Mouse (Mus musculus): Measurements from ENCODE around the gene Dnah2. TPM values are rescaled to one million over a fixed set of nuclear protein-coding genes. Genes with fewer than 3 reads are reported as not detected.

Dnah2 gene
- polyA plus RNA-seq, 1 experiment from 2014 or later = 2.4 TPM

GRCm38 (mm10) chr11:69416509-69416908 lies 132.4 kb downstream of the Dnah2 start:
- 1% methylated on average over 4 of the region's 4 CpGs for WGBS
- Histone ChIP-seq H3K4me1 (peaks cover 65% of the 10 kb centered on the region), H3K9me3 (no peaks in the 10 kb centered on the region), H3K4me2 (replicated peaks) (peak overlapping the region; percentile 98), H3K9ac (no peak overlapping the region), H3K27ac (peak overlapping the region; percentile 99), H3K36me3 (peaks cover 8% of the 10 kb centered on the region), H3K27me3 (peaks cover 11% of the 10 kb centered on the region), H3K4me3 (peak overlapping the region; percentile 84)
- ATAC-seq (ENCODE audit: insufficient number of reproducible peaks, insufficient read depth, low FRiP score, low TSS enrichment) = no peak

- Histone ChIP-seq H3K27me3 (peaks cover 4% of the 10 kb centered on the region), H3K9ac (peak overlapping the region; percentile 98), H3K4me2 (replicated peaks) (peak overlapping the region; percentile 98), H3K36me3 (peaks cover 8% of the 10 kb centered on the region), H3K4me1 (peaks cover 60% of the 10 kb centered on the region), H3K4me3 (peak overlapping the region; percentile 84), H3K9me3 (no peaks in the 10 kb centered on the region), H3K27ac (peak overlapping the region; percentile 99)
- no peak for ATAC-seq (ENCODE audit: insufficient number of reproducible peaks, insufficient read depth, low FRiP score, low TSS enrichment)
- WGBS = 0% methylated on average over 18 of the region's 25 CpGs
Measured at GRCm38 (mm10) chr11:69415668-69416451, 133.1 kb downstream of the Dnah2 start.

DNA sequence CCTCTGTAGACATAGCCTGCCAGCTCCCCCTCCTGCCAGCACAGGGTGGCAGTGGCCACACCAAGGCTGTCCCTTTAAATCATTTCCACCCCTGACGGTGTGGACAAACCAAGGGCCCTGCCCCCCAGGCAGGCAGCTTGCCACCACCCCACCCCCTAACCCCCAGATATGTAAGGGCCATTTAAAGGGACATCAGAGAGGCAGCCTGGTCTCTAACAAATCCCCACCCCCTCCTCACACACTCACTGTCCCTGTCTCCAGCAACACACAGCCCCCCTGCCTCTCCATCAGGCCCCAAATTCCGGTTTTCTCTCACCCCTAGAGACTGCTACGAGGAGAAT lies 133.6 kb downstream of the Dnah2 start:
- Histone ChIP-seq H3K27me3 (no peaks in the 10 kb centered on the region), H3K4me1 (peaks cover 57% of the 10 kb centered on the region), H3K27ac (peak overlapping the region; percentile 99), H3K9me3 (no peaks in the 10 kb centered on the region), H3K4me2 (replicated peaks) (peak overlapping the region; percentile 98), H3K9ac (peak overlapping the region; percentile 98), H3K36me3 (peaks cover 8% of the 10 kb centered on the region), H3K4me3 (peak overlapping the region; percentile 84)
- WGBS = 0% methylated on average over 3 of the region's 3 CpGs
- no peak for ATAC-seq (ENCODE audit: insufficient number of reproducible peaks, insufficient read depth, low FRiP score, low TSS enrichment)

DNA sequence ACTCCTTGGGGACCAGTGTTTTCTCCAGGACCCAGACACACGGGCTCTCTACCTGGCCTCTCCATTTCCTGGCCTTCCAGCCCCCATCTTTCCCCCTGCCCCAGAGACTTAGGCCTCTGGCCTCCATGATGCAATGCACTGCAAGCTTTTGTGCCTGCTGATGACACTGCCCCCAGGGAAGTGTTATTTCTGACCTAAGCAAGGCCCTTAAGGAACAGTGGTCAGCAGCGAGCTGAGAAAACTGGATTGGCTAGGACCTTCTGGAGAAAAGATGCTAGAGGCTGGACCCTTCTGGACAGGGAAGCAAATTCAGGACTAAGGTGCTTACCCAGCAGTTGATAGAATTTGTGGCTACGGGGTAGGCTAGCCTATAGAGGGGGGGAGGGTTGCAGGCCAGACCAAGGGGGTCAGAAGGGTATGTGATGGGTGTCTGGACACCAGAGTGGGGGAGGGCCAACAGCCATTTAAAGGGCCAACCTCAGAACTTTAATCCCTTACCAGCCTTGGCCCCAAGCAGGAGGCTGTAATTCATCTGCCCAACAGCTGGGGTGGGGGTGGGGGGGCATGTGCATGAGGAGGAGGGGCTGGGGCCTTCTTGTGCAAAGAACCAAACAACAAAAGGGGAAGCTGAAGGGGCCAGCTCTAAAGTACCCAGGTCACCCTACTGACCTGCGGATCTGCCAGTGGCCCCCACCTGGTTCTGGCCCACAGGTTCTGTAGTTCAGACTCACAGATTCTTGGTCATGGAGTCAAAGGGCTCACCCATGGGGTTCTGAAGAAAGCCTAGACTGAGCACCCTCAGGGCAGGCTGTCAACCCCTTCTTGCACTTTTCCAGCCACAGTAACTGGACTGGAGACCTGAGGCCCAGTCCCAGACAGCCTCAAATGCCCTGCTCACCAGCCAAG lies 134.2 kb downstream of the Dnah2 start:
- peak overlapping the region; percentile 98 for H3K4me2 ChIP-seq (replicated peaks)
- peak overlapping the region; percentile 99 for H3K27ac ChIP-seq
- peak overlapping the region; percentile 98 for H3K9ac ChIP-seq
- peaks cover 8% of the 10 kb centered on the region for H3K36me3 ChIP-seq
- H3K9me3 ChIP-seq = no peaks in the 10 kb centered on the region
- peak overlapping the region; percentile 84 for H3K4me3 ChIP-seq
- peaks cover 54% of the 10 kb centered on the region for H3K4me1 ChIP-seq
- no peak for ATAC-seq (ENCODE audit: insufficient number of reproducible peaks, insufficient read depth, low FRiP score, low TSS enrichment)
- H3K27me3 ChIP-seq = no peaks in the 10 kb centered on the region
- 8% methylated on average over 4 of the region's 4 CpGs for WGBS

GRCm38 (mm10) chr11:69413221-69414181 lies 135.4 kb downstream of the Dnah2 start, which contains the start of gene Kdm6b:
Kdm6b (minus strand) TSS chr11:69413675.
- Histone ChIP-seq H3K9ac (peak within 1 kb of the TSS; percentile 98), H3K27me3 (no peaks in the 10 kb centered on the region), H3K4me2 (replicated peaks) (peak within 1 kb of the TSS; percentile 98), H3K36me3 (peaks cover 8% of the 10 kb centered on the region), H3K9me3 (no peaks in the 10 kb centered on the region), H3K4me1 (peaks cover 52% of the 10 kb centered on the region), H3K27ac (peak within 1 kb of the TSS; percentile 99), H3K4me3 (peak within 1 kb of the TSS; percentile 84)
- ATAC-seq (ENCODE audit: insufficient number of reproducible peaks, insufficient read depth, low FRiP score, low TSS enrichment) = no peak
- 32% methylated on average over 12 of the region's 12 CpGs for WGBS

DNA sequence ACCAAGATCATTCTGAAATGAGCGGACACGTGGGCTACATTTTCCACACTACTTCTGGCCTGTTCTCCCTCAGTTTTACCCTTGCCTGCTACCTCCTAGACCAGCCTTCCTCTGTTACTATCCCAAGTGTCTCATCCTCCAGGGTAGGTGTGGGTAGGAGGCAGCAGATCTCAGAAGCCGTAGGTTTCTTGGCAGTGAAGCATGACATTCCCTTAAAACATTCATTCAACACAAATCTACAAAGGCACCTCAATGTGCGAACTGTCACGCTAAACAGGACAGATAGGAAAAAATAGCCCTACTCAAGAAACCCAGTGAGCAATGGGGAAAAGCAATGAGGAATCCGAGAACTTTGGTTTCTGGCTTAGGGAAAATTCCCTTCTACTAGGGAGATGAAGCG lies 136.4 kb downstream of the Dnah2 start:
- ATAC-seq (ENCODE audit: insufficient number of reproducible peaks, insufficient read depth, low FRiP score, low TSS enrichment) = no peak
- peak overlapping the region; percentile 98 for H3K4me2 ChIP-seq (replicated peaks)
- no peaks in the 10 kb centered on the region for H3K9me3 ChIP-seq
- H3K27ac ChIP-seq = peak overlapping the region; percentile 99
- H3K4me3 ChIP-seq = peak overlapping the region; percentile 84
- H3K36me3 ChIP-seq = peaks cover 15% of the 10 kb centered on the region
- peak overlapping the region; percentile 98; the same call in 1 of the 2 replicates for H3K9ac ChIP-seq
- 64% methylated on average over 7 of the region's 7 CpGs for WGBS
- no peaks in the 10 kb centered on the region for H3K27me3 ChIP-seq
- H3K4me1 ChIP-seq = peaks cover 59% of the 10 kb centered on the region

GRCm38 (mm10) chr11:69411538-69412203 lies 137.2 kb downstream of the Dnah2 start:
- peak overlapping the region; percentile 84 for H3K4me3 ChIP-seq
- ATAC-seq (ENCODE audit: insufficient number of reproducible peaks, insufficient read depth, low FRiP score, low TSS enrichment) = no peak
- no peaks in the 10 kb centered on the region for H3K9me3 ChIP-seq
- under 1% methylated on average over 39 of the region's 39 CpGs for WGBS
- H3K27ac ChIP-seq = peak overlapping the region; percentile 99
- peak overlapping the region; percentile 90 for H3K9ac ChIP-seq
- H3K4me2 ChIP-seq (replicated peaks) = peak overlapping the region; percentile 98
- peaks cover 24% of the 10 kb centered on the region for H3K36me3 ChIP-seq
- peaks cover 53% of the 10 kb centered on the region for H3K4me1 ChIP-seq
- H3K27me3 ChIP-seq = no peaks in the 10 kb centered on the region

- Histone ChIP-seq H3K36me3 (peaks cover 29% of the 10 kb centered on the region), H3K27me3 (no peaks in the 10 kb centered on the region), H3K27ac (peak overlapping the region; percentile 99), H3K9ac (peak overlapping the region; percentile 90), H3K4me2 (replicated peaks) (peak overlapping the region; percentile 98), H3K9me3 (no peaks in the 10 kb centered on the region), H3K4me3 (peak overlapping the region; percentile 84), H3K4me1 (peaks cover 51% of the 10 kb centered on the region)
- under 1% methylated on average over 26 of the region's 26 CpGs for WGBS
- 0 out of 2 replicates have a peak, but pooled peaks have one; percentile 6 for ATAC-seq (ENCODE audit: insufficient number of reproducible peaks, insufficient read depth, low FRiP score, low TSS enrichment)
Measured at GRCm38 (mm10) chr11:69411073-69411535, 137.8 kb downstream of the Dnah2 start.

GRCm38 (mm10) chr11:69410310-69411072 lies 138.4 kb downstream of the Dnah2 start:
- WGBS = under 1% methylated on average over 41 of the region's 41 CpGs
- peak overlapping the region; percentile 90 for H3K9ac ChIP-seq
- no peak for ATAC-seq (ENCODE audit: insufficient number of reproducible peaks, insufficient read depth, low FRiP score, low TSS enrichment)

GRCm38 (mm10) chr11:69410045-69410309 lies 138.9 kb downstream of the Dnah2 start:
- Histone ChIP-seq H3K27me3 (no peaks in the 10 kb centered on the region), H3K4me3 (peak overlapping the region; percentile 84), H3K9me3 (no peaks in the 10 kb centered on the region), H3K4me1 (peaks cover 48% of the 10 kb centered on the region), H3K4me2 (replicated peaks) (peak overlapping the region; percentile 98), H3K36me3 (peaks cover 41% of the 10 kb centered on the region), H3K27ac (peak overlapping the region; percentile 99), H3K9ac (peak overlapping the region; percentile 90)
- ATAC-seq (ENCODE audit: insufficient number of reproducible peaks, insufficient read depth, low FRiP score, low TSS enrichment) = no peak
- WGBS = 1% methylated on average over 18 of the region's 18 CpGs

More at GRCm38 (mm10) chr11:69410310-69411072, 138.4 kb downstream of the Dnah2 start:
- peaks cover 36% of the 10 kb centered on the region for H3K36me3 ChIP-seq
- peak overlapping the region; percentile 98 for H3K4me2 ChIP-seq (replicated peaks)
- H3K27me3 ChIP-seq = no peaks in the 10 kb centered on the region
- H3K27ac ChIP-seq = peak overlapping the region; percentile 99
- H3K4me3 ChIP-seq = peak overlapping the region; percentile 84
- no peaks in the 10 kb centered on the region for H3K9me3 ChIP-seq
- peaks cover 51% of the 10 kb centered on the region for H3K4me1 ChIP-seq
